Mouse (Mus musculus): ENCODE results near the gene Car6.
A peak's percentile ranks its signal among the peaks of the same experiment; 100 is the strongest.

Gene Car6

DNA sequence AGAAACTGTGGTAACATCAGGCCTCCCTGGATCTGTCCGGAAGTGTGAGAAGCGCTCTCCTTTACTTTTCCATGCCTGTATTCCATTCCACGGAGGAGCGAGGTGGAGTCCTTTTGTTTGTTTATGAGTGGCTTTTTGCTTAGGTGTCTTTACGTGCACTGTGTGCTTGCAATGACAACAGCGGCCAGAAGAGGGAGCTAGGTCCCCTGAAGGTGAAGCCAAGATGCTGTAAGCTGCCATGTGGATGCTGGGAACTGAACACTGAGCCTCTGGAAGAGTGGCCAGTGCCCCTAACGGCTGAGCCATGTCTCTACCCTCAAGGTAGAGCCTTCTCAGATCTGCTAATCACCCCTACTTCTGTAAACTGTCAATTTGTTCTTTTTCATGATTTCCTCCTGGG lies 19.8 kb downstream of the Car6 start:
- DNase-seq (ENCODE audit: low spot score): no peak

DNA sequence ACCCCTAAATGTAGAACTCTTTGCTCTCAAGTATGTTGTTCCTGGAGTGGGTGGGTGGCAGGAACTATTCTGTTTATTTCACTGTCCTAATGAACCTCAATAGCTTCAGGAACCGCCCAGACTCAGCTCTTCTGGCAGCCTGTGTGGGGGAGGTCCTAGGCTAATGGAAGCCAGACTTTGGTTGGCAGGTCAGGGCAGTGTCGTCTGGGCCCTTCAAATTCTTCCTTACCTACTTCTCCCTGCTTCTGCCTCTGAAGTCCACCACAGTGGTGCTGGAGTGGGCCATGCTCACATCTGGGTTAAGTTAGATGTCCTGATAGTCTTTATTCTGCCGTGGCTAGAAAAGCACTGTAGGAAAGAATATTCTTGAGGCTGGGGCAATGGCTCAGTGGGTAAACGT lies 23.0 kb downstream of the Car6 start:
- no peak for DNase-seq (ENCODE audit: low spot score)

GRCm38 (mm10) chr4:150177122-150177521 lies 24.0 kb downstream of the Car6 start:
- no peak for DNase-seq (ENCODE audit: low spot score)

DNA sequence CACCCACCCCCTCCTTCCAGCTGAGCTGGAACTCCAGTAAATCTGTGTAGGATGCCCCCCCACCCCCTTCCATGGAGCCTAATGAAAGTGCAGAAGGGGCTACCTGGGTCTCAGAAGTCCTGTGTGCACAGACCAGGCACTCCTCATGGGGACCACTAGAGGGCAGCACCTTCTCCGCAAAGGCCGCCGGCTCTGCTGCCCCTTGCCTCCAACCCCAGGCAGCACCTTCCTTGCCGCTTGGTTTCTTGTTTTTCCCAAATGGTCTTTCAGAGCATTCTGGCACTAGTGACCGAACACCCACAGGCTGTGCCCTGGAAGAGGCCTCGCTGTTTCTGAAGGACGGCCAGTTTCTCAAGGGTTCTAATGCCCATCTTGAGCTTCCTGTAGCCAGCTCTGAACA lies 24.6 kb downstream of the Car6 start:
- peak; percentile 9 for DNase-seq (ENCODE audit: low spot score)

DNA sequence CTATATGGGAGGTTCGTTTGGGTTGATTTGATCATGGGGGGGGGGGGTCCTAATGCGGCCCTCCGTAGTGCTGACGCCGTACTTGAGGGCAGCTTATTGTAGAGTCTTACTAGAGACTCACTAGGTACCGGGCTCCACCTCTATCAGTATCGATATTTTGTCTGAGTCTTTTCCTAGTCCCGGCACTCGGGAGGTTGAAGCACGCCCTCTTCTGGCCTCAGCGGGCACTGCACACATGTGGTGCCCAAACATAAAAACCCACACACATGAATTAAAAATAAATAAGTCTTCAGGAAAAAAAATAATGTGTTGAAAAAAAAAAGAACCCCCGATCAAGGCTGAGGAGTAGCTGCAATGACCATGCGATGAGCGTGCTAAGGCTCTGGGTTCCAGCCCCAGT lies 27.1 kb downstream of the Car6 start:
- no peak for DNase-seq (ENCODE audit: low spot score)

- DNase-seq (ENCODE audit: low spot score): peak; percentile 7
These were observed 27.9 kb downstream of the Car6 start for GRCm38 (mm10) chr4:150173281-150173680.

DNA sequence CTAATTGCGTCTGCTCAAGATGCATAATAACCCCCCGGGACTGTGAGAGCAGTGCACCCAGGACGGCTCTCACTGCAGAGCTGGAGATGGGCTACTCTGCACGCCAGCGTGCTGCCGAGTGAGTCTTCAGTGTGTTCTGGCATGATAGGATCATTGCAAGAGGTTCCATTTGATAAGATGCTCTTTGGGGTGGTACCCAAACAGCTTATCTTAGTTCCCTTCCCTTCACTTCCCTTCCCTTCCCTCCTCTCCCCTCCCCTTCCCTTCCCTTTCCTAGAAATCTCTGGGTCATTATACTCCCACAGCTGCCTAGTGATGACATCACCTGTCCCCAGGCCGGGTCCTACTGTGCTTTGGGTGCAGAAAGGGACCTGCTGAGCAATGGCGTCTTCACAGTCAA lies 29.0 kb downstream of the Car6 start:
- no peak for DNase-seq (ENCODE audit: low spot score)

GRCm38 (mm10) chr4:150168406-150168805 lies 32.7 kb downstream of the Car6 start:
- no peak for DNase-seq (ENCODE audit: low spot score)

DNA sequence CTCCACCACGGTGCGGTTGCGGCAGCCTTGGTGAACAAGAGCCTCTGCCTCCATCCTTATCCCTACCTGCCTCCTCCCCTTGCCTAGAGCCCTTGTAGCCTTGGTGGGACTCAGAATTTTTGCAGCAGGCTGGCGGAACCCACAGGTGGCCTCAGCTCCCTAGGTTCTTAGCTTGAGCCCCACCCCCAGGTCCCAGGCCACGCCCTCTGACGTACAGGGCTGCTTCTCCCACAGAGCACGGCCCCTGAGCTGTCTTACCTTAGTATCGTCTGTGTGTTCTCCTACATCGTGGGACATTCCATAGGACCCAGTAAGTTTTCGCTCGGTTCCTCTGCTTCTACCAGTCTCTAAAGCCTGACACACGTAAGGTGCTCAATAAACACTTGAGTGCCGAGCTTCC lies 36.3 kb downstream of the Car6 start:
- DNase-seq (ENCODE audit: low spot score): no peak

- DNase-seq (ENCODE audit: low spot score): no peak
These were observed 38.5 kb downstream of the Car6 start for GRCm38 (mm10) chr4:150162561-150163169.

DNA sequence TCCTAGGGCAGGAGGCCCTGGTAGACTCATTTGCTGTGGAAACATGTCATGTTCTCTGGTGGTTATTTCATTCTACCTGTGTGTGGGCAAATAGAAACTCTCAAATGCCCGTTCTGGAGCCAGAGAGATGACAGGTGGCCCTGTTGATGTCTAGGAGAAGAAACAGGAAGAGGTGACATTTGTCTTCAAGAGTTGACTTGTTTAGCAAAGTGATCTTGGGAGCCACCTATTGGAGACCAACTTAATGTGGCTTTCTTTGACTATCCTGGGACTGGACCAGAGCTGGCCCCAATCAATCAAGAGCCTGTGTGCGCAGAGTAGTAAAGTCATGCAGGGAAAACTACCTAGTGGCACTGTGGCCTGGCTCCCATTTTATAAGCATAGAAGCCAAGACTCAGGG lies 41.7 kb downstream of the Car6 start:
- DNase-seq (ENCODE audit: low spot score): no peak

DNA sequence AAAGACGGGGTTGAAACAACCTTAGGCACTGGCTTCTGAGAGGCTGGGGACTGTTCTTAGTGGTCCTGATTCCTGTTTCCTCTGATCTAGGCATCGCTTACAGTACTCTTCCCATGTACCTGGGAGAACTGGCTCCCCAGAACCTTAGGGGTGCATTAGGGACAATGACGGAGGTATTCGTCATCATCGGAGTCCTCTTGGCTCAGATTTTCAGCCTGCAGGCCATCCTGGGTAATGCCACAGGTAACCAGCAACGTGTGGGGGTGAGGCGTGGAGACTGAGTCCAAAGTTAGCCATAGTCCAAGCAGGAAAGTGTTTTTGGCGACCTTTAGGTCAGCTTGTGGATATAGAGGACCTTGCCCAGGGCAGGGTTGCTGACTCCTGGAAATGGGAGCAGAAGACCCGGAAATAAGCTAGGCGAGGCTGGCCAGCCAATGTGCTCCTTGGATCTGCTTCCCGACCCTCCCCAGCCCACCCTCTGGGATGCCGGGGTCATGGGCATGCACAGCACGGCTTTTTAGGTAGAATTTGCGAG lies 43.7 kb downstream of the Car6 start:
- DNase-seq (ENCODE audit: low spot score): no peak

- no peak for DNase-seq (ENCODE audit: low spot score)
These were observed 45.4 kb downstream of the Car6 start for GRCm38 (mm10) chr4:150155731-150156130.

DNA sequence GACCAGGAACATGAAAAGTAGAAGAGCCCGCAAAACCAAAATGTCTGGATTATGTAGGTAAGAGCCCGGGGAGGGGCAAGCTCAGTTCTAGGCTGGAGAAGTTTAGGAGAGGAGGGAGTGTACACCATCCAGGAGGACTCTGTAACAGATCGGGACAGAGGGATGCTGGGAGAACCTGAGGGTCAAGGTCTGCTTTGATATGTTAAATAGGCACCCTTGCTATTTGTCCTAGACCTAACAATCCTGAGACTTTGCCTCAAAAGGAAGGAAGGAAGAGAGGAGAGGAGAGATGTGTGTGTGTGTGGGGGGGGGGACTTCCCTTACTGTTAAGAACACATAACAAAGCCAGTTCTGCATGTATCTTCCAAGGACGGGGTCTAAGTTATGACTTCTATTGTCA lies 45.8 kb downstream of the Car6 start:
- DNase-seq (ENCODE audit: low spot score): no peak

- DNase-seq (ENCODE audit: low spot score): no peak
These were observed 48.6 kb downstream of the Car6 start for GRCm38 (mm10) chr4:150152483-150152882.

GRCm38 (mm10) chr4:150151045-150151444 lies 50.1 kb downstream of the Car6 start:
- DNase-seq (ENCODE audit: low spot score): no peak

GRCm38 (mm10) chr4:150146286-150146685 lies 54.8 kb downstream of the Car6 start:
- no peak for DNase-seq (ENCODE audit: low spot score)

GRCm38 (mm10) chr4:150144242-150144641 lies 56.9 kb downstream of the Car6 start:
- DNase-seq (ENCODE audit: low spot score): no peak

DNA sequence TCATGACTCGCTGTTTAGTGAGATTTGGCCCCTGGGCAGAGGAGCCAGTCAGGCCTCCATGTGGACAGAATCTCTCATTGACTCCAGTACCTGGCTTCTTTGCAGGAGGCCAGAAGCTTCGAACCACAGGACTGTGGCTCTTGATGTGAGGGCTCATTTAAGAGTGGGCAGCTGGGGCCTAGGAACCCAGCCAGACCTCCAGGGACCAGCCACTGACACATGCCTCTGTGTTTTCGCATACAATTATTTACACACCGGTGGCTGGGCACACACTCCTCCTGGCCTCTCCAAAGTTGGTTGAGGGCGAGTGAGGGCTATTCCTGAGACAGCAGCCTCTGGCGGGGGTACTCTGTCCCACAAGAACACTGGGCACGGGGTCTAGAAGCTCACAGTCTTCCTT lies 60.8 kb downstream of the Car6 start:
- no peak for DNase-seq (ENCODE audit: low spot score)

DNA sequence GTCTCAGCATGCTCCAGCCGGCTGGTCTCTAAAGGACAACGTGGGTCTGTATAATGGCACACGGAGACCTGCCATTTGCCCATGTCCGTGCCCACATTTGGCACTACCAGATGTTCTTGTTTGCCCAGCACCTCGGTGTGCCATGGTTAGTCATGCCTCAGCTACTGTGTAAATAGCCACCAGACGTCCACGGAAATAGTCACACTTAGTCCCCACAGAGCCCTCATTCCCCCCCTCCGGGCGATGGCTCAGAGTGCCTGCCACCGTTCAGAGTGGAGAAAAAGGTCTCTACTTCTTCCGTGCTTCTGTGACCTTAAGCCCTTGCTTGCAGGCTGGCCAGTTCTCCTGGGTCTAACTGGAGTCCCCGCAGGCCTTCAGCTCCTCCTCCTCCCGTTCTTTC lies 62.0 kb downstream of the Car6 start:
- DNase-seq (ENCODE audit: low spot score): no peak

DNA sequence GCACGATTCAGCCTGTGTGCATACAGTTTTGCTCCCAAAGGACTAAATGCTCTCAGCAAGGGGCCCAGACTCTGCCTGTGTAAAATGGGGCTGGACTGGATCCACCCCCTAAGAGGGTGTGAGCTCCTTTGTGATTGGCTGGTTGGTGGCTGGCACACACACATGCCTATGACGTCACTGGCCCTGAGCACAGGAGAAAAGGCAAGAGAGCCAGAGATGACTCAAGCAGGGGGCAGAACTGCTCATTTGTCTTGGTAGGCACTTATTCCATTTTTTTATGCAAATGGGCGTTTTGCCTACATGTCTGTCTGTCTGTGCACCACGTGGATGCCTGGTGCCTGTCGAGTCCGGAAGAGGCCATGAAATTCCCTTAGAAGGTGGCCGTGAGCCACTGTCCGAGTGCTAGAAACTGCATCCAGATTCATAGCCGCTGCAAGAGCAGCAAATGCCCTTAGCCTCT lies 63.0 kb downstream of the Car6 start:
- peak; percentile 54 for DNase-seq (ENCODE audit: low spot score)

GRCm38 (mm10) chr4:150137368-150138083 lies 63.6 kb downstream of the Car6 start:
- no peak for DNase-seq (ENCODE audit: low spot score)

All from layer of hippocampus, adult 11-12 months (tissue).